Mouse (Mus musculus): ENCODE results near the gene Tiam1.

DNA sequence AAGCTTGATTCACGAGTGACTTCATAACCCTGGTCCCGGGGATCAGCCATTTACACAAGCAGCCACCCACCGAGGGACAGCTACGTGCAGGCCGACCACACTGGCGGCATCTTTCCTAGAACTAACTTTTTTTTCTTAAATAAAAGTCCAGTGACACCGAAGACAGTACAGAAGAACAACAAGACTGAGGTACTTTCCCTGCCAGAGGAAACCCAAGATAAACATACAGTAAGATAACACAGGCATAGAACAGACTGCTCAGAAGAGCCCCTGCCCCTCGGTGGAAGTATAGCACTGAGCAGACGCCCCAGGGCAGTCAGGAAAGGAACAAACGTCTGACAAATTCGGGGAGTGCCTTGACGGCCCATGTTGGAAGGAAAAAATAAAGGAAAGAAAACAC lies 317.7 kb downstream of the Tiam1 start:
- TF ChIP-seq GATA1 (IDR thresholded peaks at IDR 0.05; ENCODE audit: borderline replicate concordance, low read length) (no peak), FLI1 (IDR thresholded peaks at IDR 0.05; ENCODE audit: low read length) (no peak)

Data from megakaryocyte, embryonic 14.5 days (primary cell).